Mouse (Mus musculus) cerebellum, adult 9-10 months (tissue): ENCODE results near the gene Kdelc2.

Source experiments
- DNase-seq: peaks from one replicate; pipeline ENCODE4 v3.0.0; 2022

Gene Kdelc2

GRCm38 (mm10) chr9:53383951-53384866, at the start of gene Kdelc2:
Kdelc2 (plus strand) TSS chr9:53384025.
- DNase-seq = peak; percentile 79

- DNase-seq = no peak
These were observed 48.7 kb upstream of the Kdelc2 start for GRCm38 (mm10) chr9:53335131-53335530.

- no peak for DNase-seq
These were observed 44.2 kb upstream of the Kdelc2 start for GRCm38 (mm10) chr9:53339603-53340002.

GRCm38 (mm10) chr9:53340328-53340916, 43.4 kb upstream of the Kdelc2 start:
- DNase-seq = no peak

GRCm38 (mm10) chr9:53340969-53341368, 42.9 kb upstream of the Kdelc2 start:
- DNase-seq = peak; percentile 80

- peak; percentile 70 for DNase-seq
These were observed 41.8 kb upstream of the Kdelc2 start for GRCm38 (mm10) chr9:53341981-53342380.

GRCm38 (mm10) chr9:53344646-53345432, 39.0 kb upstream of the Kdelc2 start:
- peak; percentile 93 for DNase-seq

- no peak for DNase-seq
These were observed 38.1 kb upstream of the Kdelc2 start for GRCm38 (mm10) chr9:53345728-53346127.

- peak; percentile 50 for DNase-seq
These were observed 37.4 kb upstream of the Kdelc2 start for GRCm38 (mm10) chr9:53346402-53346801.

- peak; percentile 88 for DNase-seq
These were observed 34.6 kb upstream of the Kdelc2 start for GRCm38 (mm10) chr9:53349211-53349610.

GRCm38 (mm10) chr9:53350331-53350730, 33.5 kb upstream of the Kdelc2 start:
- DNase-seq = peak; percentile 57

GRCm38 (mm10) chr9:53351899-53352298, 31.9 kb upstream of the Kdelc2 start:
- no peak for DNase-seq

- peak; percentile 71 for DNase-seq
These were observed 30.7 kb upstream of the Kdelc2 start for GRCm38 (mm10) chr9:53353161-53353560.

- DNase-seq = no peak
These were observed 27.3 kb upstream of the Kdelc2 start for GRCm38 (mm10) chr9:53356219-53357155.

GRCm38 (mm10) chr9:53371339-53371738, 12.5 kb upstream of the Kdelc2 start:
- DNase-seq = no peak

- no peak for DNase-seq
These were observed 7.9 kb upstream of the Kdelc2 start for GRCm38 (mm10) chr9:53375907-53376306.

- no peak for DNase-seq
These were observed 7.0 kb upstream of the Kdelc2 start for GRCm38 (mm10) chr9:53376820-53377219.

- no peak for DNase-seq
These were observed 6.2 kb upstream of the Kdelc2 start for GRCm38 (mm10) chr9:53377597-53377996.

- DNase-seq = no peak
These were observed 5.7 kb upstream of the Kdelc2 start for GRCm38 (mm10) chr9:53378171-53378570.

- DNase-seq = no peak
These were observed 3.2 kb upstream of the Kdelc2 start for GRCm38 (mm10) chr9:53380595-53380994.

GRCm38 (mm10) chr9:53381113-53381615, 2.7 kb upstream of the Kdelc2 start:
- peak; percentile 70 for DNase-seq

- no peak for DNase-seq
These were observed 1.0 kb downstream of the Kdelc2 start for GRCm38 (mm10) chr9:53384873-53385272.
